ENCODE assay signal across 8 mouse cellular contexts in the genomic region with DNA sequence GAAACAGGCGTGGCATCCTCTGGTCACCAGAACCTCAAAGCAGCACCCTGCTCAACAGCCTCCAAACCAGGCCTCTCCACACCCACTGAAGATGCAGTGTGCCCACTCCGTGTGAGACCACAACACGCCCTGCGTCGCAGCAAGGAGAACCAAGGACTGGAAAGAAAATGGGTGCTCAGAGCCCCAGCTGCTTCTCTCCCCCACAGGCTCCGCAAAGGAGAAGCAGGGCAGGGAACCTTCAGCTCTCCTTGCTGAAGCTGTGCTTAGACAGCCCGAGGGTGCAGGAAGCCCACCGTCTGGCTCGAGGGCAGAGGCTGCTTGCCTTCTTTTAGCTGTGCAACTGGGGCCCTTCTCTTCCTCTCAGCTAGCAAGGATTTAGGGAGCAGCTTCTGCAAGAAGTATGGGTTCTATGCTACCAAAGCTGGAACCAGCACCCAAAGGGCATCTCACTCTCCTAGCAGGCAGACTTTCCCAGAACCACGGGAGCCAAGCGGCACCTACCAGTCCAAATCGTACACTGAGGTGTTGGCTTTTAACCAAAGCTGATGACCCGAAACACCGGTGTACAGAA. TPM values are rescaled to one million over a fixed set of nuclear protein-coding genes. Genes with fewer than 3 reads are reported as not detected.
A peak's percentile ranks its signal among the peaks of the same experiment; 100 is the strongest.
DNase-seq lines count a peak whose midpoint lies in the region; ATAC-seq and TF ChIP-seq lines count a peak whose summit lies in the region.

No protein-coding gene starts in this region.

- H3K4me3 ChIP-seq in heart, embryonic 14.5 days (ENCODE audit: control insufficient read depth in 1 of 2, insufficient read depth in 1 of 2, low read depth in 1 of 2, low read length in 2 of 2), result peak overlapping the region; percentile 13 to 14; a peak in 3 of 4 replicates
- peak overlapping the region; percentile 78 for H3K4me3 ChIP-seq in forebrain, postnatal 0 days (ENCODE audit: low read depth, low read length)
- H3K4me3 ChIP-seq in liver, embryonic 13.5 days (replicated peaks), result peak overlapping the region; percentile 16
- peak overlapping the region; percentile 76 for H3K4me3 ChIP-seq in stomach, embryonic 16.5 days (replicated peaks; ENCODE audit: low read length)

- intact Hi-C loops in heart, postnatal 25 days (cut with DNase I), result no loop called here

- no peak overlapping the region for H3K9ac ChIP-seq in heart, embryonic 14.5 days (ENCODE audit: low read length)
- peak overlapping the region; percentile 85 for H3K9ac ChIP-seq in forebrain, postnatal 0 days
- peak overlapping the region; percentile 34; the same call in 1 of the 2 replicates for H3K9ac ChIP-seq in liver, embryonic 13.5 days
- peak overlapping the region; percentile 81 for H3K9ac ChIP-seq in stomach, embryonic 16.5 days (ENCODE audit: low read length)

- no peak for DNase-seq in heart, postnatal 25 days (ENCODE audit: low spot score)
- DNase-seq in thymus, postnatal 14 days, result peak; percentile 14
- no peak for DNase-seq in thymus, postnatal 25 days
- DNase-seq in forebrain, postnatal 0 days, result peak; percentile 70
- no peak for DNase-seq in liver, embryonic 13.5 days
- no peak for DNase-seq in yolk sac, embryonic 10.5 days (ENCODE audit: low spot score)

- no peaks in the 10 kb centered on the region for H3K27me3 ChIP-seq in heart, embryonic 14.5 days (ENCODE audit: control insufficient read depth, insufficient read depth, low read length)
- H3K27me3 ChIP-seq in forebrain, postnatal 0 days (ENCODE audit: insufficient read depth, low read length), result no peaks in the 10 kb centered on the region
- H3K27me3 ChIP-seq in liver, embryonic 13.5 days, result peaks cover 8% of the 10 kb centered on the region; the same call in 1 of the 2 replicates
- H3K27me3 ChIP-seq in stomach, embryonic 16.5 days (ENCODE audit: control insufficient read depth, insufficient read depth, low read length), result no peaks in the 10 kb centered on the region

- 58% methylated on average over 14 of the region's 14 CpGs for WGBS in heart, embryonic 14.5 days
- WGBS in forebrain, postnatal 0 days, result 3% methylated on average over 14 of the region's 14 CpGs
- 34% methylated on average over 14 of the region's 14 CpGs for WGBS in liver, embryonic 13.5 days (ENCODE audit: insufficient replicate concordance)
- 33% methylated on average over 14 of the region's 14 CpGs for WGBS in stomach, embryonic 16.5 days

- H3K36me3 ChIP-seq in heart, embryonic 14.5 days (ENCODE audit: control insufficient read depth, insufficient read depth, low read length), result no peaks in the 10 kb centered on the region
- peaks cover 12% of the 10 kb centered on the region for H3K36me3 ChIP-seq in forebrain, postnatal 0 days (ENCODE audit: insufficient read depth)
- H3K36me3 ChIP-seq in liver, embryonic 13.5 days, result no peaks in the 10 kb centered on the region
- H3K36me3 ChIP-seq in stomach, embryonic 16.5 days (ENCODE audit: control insufficient read depth, insufficient read depth, low read length), result 0 out of 2 replicates have a peak, but pooled peaks cover 3% of the 10 kb centered on the region

- no peak for TF ChIP-seq CTCF in forebrain, postnatal 0 days (IDR thresholded peaks at IDR 0.05; ENCODE audit: low read depth)

- H3K4me2 ChIP-seq in heart, embryonic 14.5 days (ENCODE audit: low read length), result peak overlapping the region; percentile 92
- peak overlapping the region; percentile 63 for H3K4me2 ChIP-seq in forebrain, postnatal 0 days (ENCODE audit: low read depth)
- peak overlapping the region; percentile 77 for H3K4me2 ChIP-seq in liver, embryonic 13.5 days
- peak overlapping the region; percentile 83 for H3K4me2 ChIP-seq in stomach, embryonic 16.5 days (ENCODE audit: low read depth, low read length)

- H3K9me3 ChIP-seq in heart, embryonic 14.5 days (ENCODE audit: control insufficient read depth, low read length), result no peaks in the 10 kb centered on the region
- H3K9me3 ChIP-seq in forebrain, postnatal 0 days (ENCODE audit: low read length), result no peaks in the 10 kb centered on the region
- H3K9me3 ChIP-seq in liver, embryonic 13.5 days (replicated peaks), result no peaks in the 10 kb centered on the region
- no peaks in the 10 kb centered on the region for H3K9me3 ChIP-seq in stomach, embryonic 16.5 days (replicated peaks; ENCODE audit: control insufficient read depth, low read length)

- no peak for ATAC-seq in heart, embryonic 14.5 days (ENCODE audit: insufficient number of reproducible peaks, insufficient read depth, low FRiP score, low read depth)
- peak; percentile 12; the same call in 1 of the 2 replicates for ATAC-seq in forebrain, postnatal 0 days
- ATAC-seq in liver, embryonic 13.5 days (ENCODE audit: low read depth), result no peak
- no peak for ATAC-seq in stomach, embryonic 16.5 days (ENCODE audit: insufficient read depth, low FRiP score)

- H3K27ac ChIP-seq in heart, embryonic 14.5 days (replicated peaks in 1 of 2; ENCODE audit: control insufficient read depth in 1 of 2, insufficient read depth in 1 of 2, low read depth in 2 of 2, low read length in 2 of 2), result no peak overlapping the region
- H3K27ac ChIP-seq in forebrain, postnatal 0 days (ENCODE audit: low read depth, low read length), result peak overlapping the region; percentile 89
- H3K27ac ChIP-seq in liver, embryonic 13.5 days, result no peak overlapping the region
- peak overlapping the region; percentile 19; the same call in 1 of the 2 replicates for H3K27ac ChIP-seq in stomach, embryonic 16.5 days (ENCODE audit: low read length)

- H3K4me1 ChIP-seq in heart, embryonic 14.5 days (ENCODE audit: control insufficient read depth in 2 of 2, insufficient read depth in 2 of 2, low read length in 2 of 2), result peaks cover 10 to 17% of the 10 kb centered on the region in 2 experiments
- peaks cover 28% of the 10 kb centered on the region for H3K4me1 ChIP-seq in forebrain, postnatal 0 days (ENCODE audit: insufficient read depth)
- H3K4me1 ChIP-seq in liver, embryonic 13.5 days (replicated peaks), result peaks cover 38% of the 10 kb centered on the region
- H3K4me1 ChIP-seq in stomach, embryonic 16.5 days (ENCODE audit: control insufficient read depth, insufficient read depth, low read length), result peaks cover 26% of the 10 kb centered on the region

RNA-seq across cellular contexts. Expression of a gene that starts 1.8 kb away (rescaled TPM):
- 0.81 and 1.1 TPM in 2 replicates for polyA plus RNA-seq in heart, embryonic 14.5 days (2014; fragmentation: Nextera tagmentation; extraction: Ambion mirVana)
- total RNA-seq in heart, postnatal 25 days (2021), result 1 to 10 TPM; 1.2 TPM
- 39.4 and 56.7 TPM in 2 replicates for total RNA-seq in forebrain, postnatal 0 days (2014; rRNA removed)
- 13.2 and 21.2 TPM in 2 replicates for polyA plus RNA-seq in forebrain, postnatal 0 days (2015; fragmentation: Nextera tagmentation; extraction: Ambion mirVana)
- 0.33 and 0.39 TPM in 2 replicates for polyA plus RNA-seq in liver, embryonic 13.5 days (2015; fragmentation: Nextera tagmentation; extraction: Ambion mirVana)
- polyA plus RNA-seq in stomach, embryonic 16.5 days (2015; fragmentation: Nextera tagmentation; extraction: Ambion mirVana), result 6.0 and 6.9 TPM in 2 replicates

Comparison
In these comparisons a context has a peak if more than half of its experiments do, and no peak if none do; other contexts are left out.
1. DNase-seq: peak in thymus, postnatal 14 days (single experiment) and forebrain, postnatal 0 days (single experiment); none in heart, postnatal 25 days (single experiment), thymus, postnatal 25 days (single experiment), liver, embryonic 13.5 days (single experiment) and yolk sac, embryonic 10.5 days (single experiment).
2. H3K27ac ChIP-seq: peak in forebrain, postnatal 0 days (single experiment) and stomach, embryonic 16.5 days (single experiment); none in heart, embryonic 14.5 days (0 of 2) and liver, embryonic 13.5 days (single experiment).
3. H3K4me3 ChIP-seq: peak in every context shown above with its lines; median percentile 78 in forebrain, postnatal 0 days; 76 in stomach, embryonic 16.5 days; 16 in liver, embryonic 13.5 days; 14 in heart, embryonic 14.5 days.
4. Peak in every context shown above with its lines, with median percentiles within 50 percentile points of each other: H3K4me2 ChIP-seq.